Mouse (Mus musculus) heart, postnatal 10 days (tissue): ENCODE measurements around the gene Olfr155. TPM values are rescaled to one million over a fixed set of nuclear protein-coding genes. Genes with fewer than 3 reads are reported as not detected.

Experiments used
- DNase-seq, 2 experiments: peaks; one replicate each; pipeline ENCODE4 v3.0.0; 2021
- intact Hi-C: fragments of 180-260 bp; cut with DNase I; formaldehyde crosslinking; loops from one replicate; pipeline ENCODE4 v1.15.1; 2025
- total RNA-seq, 2 experiments: library from RNA; stranded (reverse); gene quantifications; 2 replicates each; pipeline ENCODE4 v1.2.3; 2021

Gene Olfr155
- total RNA-seq, 2 experiments from 2014 or later: not detected

DNA sequence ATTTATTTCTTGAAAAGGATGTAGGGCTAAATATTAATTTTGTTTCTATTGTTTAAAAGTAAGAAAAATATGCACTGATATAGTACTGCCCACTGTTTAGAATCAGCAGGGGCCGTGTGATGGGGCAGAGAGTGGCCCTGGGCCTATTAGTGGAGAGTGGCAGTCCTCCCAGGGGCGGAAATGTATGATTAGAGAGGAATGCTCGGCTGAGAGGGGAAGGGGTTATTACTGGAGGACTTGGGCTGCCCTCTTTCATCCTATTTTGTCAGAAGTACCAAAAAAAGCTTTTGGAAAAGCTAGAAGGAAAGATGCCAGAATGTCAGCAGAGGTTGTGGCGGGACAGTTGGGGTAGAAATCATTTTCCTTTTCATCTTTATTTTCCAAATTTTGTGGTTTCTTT lies 32.8 kb downstream of the Olfr155 start:
- no peak for DNase-seq
- intact Hi-C loops: no loop called here

DNA sequence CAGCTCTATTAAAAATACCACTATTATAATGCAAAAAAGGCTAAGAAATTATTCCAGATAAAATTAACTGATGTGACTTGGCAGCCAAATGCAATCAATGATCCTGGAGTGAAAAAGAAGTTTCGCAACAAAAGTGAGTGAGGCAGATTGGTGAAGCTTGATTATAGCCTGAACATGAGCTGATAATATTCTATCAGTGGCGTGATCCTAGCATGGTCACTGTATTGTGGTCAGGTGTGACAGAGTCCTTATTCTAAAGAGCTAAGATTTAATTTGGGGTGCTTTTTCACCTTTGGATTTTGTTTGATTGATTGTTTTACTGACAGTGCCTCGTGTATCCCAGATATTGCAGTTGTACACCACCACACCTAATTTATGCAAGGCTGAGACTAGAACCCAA lies 39.9 kb downstream of the Olfr155 start:
- DNase-seq: no peak
- intact Hi-C loops: no loop called here

DNA sequence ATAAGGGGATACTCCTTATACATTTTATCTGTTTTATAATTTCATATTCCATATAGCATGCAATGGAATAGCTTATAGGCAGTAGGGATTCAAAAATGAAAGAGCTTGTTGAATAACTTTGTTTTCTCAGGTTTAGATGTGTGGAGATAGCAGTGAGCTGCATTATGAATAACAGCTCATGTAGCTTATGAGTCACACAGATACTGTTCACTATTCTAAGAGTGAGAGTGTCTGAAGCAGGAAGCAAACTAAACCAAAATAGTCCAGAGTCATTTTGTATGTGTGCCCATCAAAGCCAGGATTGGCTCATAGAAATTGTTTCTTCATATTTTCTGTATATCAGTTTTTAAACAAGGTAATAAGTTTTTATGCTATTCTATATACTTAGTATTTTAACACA lies 45.8 kb downstream of the Olfr155 start:
- intact Hi-C loops: no loop called here
- no peak for DNase-seq

DNA sequence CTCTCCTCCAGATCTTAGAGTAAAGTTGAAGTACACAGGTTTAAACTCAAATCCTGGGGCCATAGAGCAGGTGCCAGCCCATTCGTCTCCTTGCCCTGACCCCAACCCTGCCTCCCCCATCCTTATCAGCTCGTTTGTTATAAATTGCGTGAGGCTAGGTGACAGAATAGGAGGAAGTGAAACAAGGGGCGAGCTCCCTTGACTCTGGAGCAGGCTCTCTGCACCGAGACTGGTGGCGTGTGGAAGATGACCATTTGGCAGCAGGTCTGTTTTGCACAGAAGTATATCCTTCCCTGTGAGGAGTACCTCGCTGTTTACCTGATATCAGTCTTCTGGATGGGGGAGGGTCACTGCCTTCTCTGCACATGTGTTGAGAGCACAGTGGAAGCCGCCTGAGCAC lies 47.8 kb downstream of the Olfr155 start:
- DNase-seq: no peak
- intact Hi-C loops: no loop called here

DNA sequence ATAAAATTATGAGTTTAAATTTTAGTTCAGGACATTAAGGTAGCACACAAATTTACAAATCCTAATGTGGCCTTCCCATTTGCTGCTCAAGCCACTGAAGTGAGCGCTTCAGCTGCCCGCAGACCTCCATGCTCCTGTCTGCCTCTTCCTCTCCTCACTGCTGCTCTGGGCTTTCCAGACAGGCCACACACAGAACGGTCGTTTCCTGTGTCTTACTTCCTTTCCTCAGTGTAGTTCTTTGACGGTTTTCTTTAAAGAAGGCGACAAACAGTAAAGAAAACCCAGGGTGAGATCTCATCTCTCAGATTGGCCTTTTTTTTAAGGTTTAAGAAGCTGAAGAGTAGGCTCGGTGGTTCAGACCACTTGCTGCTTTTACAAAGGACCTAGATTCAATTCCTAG lies 52.3 kb downstream of the Olfr155 start:
- intact Hi-C loops: loop anchor here (10.0 kb wide), 1 partner anchor 211 kb away; no protein-coding TSS in a partner anchor
- no peak for DNase-seq

DNA sequence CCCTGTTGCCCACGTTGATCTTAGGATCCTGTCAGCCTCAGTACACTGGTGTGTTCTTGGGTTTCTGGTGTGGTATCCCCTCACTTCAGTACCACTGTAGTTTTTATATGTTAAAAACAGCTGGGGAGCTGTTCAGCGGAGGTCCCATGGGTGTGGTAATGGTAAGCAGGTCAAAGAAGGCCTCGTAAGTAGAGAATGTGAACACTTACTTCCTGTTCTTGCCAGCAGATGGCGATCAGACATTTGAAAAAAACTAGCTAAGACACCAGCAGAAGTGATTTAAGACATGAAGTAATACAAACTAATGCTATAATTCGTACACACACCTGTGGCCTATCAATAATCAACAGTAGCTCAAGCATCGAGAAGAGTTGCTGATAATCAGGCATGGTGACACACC lies 55.1 kb downstream of the Olfr155 start:
- peak; percentile 58 to 72 for DNase-seq

More for the DNA sequence above, 55.1 kb downstream of the Olfr155 start:
- intact Hi-C loops: loop anchor here (1.0 to 10.0 kb wide), 2 partner anchors 76 to 208 kb away; no protein-coding TSS in a partner anchor

Other genes starting within 250 kb of the Olfr155 start
- gene Npr2, start 219.6 kb upstream of the Olfr155 start, total RNA-seq: 10 to 100 TPM; 42.9 to 45.1 TPM
- under 1 TPM; 0.19 to 0.52 TPM for gene Spag8, start 198.0 kb upstream of the Olfr155 start, total RNA-seq
- 100 to 1,000 TPM; 110 to 112 TPM for gene Hint2, start 195.1 kb upstream of the Olfr155 start, total RNA-seq
- 10 to 100 TPM; 15.0 to 15.2 TPM for gene Tmem8b, start 182.6 kb upstream of the Olfr155 start, total RNA-seq
- gene Fam221b, start 182.4 kb upstream of the Olfr155 start, total RNA-seq: under 1 TPM; 0.25 to 0.26 TPM
- not detected for gene Olfr70, start 150.8 kb upstream of the Olfr155 start, total RNA-seq
- gene Olfr71, start 141.3 kb upstream of the Olfr155 start, total RNA-seq: not detected
- 1 to 10 TPM; 4.5 to 6.1 TPM for gene Hrct1, start 124.4 kb upstream of the Olfr155 start, total RNA-seq
- gene Spaar, start 121.5 kb upstream of the Olfr155 start, total RNA-seq: 1 to 10 TPM; 4.2 to 5.1 TPM
- not detected for gene Olfr159, start 80.6 kb upstream of the Olfr155 start, total RNA-seq
- not detected for gene Olfr156, start 27.7 kb upstream of the Olfr155 start, total RNA-seq
- not detected for gene Olfr157, start 11.4 kb upstream of the Olfr155 start, total RNA-seq
- gene Reck, start 24.0 kb downstream of the Olfr155 start, total RNA-seq: 10 to 100 TPM; 12.3 to 12.8 TPM
- 10 to 100 TPM; 16.4 to 18.1 TPM for gene Glipr2, start 105.8 kb downstream of the Olfr155 start, total RNA-seq
- under 1 TPM; 0.12 to 0.22 TPM for gene Ccin, start 131.9 kb downstream of the Olfr155 start, total RNA-seq
- 100 to 1,000 TPM; 101 to 104 TPM for gene Clta, start 152.9 kb downstream of the Olfr155 start, total RNA-seq
- 10 to 100 TPM; 33.7 to 38.5 TPM for gene Gne, start 232.6 kb downstream of the Olfr155 start, total RNA-seq